8 mouse cellular contexts compared by ENCODE assay signal in the genomic region with DNA sequence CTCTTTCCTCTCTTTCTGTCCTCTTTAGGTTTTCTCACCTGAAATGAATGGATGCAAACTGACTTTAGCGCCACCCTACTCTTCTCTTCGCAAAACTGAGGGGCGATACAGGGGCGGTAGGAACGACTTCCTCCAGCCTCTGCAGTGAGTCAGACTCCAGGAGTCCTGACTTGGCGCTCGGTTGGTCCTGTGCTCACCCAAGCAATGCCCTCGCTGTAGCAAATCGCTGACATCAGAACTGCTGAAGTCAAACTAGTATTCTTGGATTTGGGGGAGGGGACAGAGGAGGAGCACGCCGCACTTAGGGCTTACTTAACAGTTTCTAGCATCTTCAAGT. TPM values are rescaled to one million over a fixed set of nuclear protein-coding genes. Genes with fewer than 3 reads are reported as not detected.
DNase-seq lines count a peak whose midpoint lies in the region; ATAC-seq lines count a peak whose summit lies in the region.

A gene (minus strand): TSS at position 228 of the 337 bp plus-strand sequence.

- WGBS in embryonic facial prominence, embryonic 12.5 days: 10% methylated on average over 11 of the region's 11 CpGs
- 6% methylated on average over 11 of the region's 11 CpGs for WGBS in liver, embryonic 15.5 days (ENCODE audit: insufficient replicate concordance)

- peak within 1 kb of the TSS; percentile 61 for H3K4me3 ChIP-seq in embryonic facial prominence, embryonic 12.5 days
- H3K4me3 ChIP-seq in liver, embryonic 15.5 days (replicated peaks): peak within 1 kb of the TSS; percentile 55

- H3K36me3 ChIP-seq in embryonic facial prominence, embryonic 12.5 days: no peaks in the 10 kb centered on the region
- no peaks in the 10 kb centered on the region for H3K36me3 ChIP-seq in liver, embryonic 15.5 days (replicated peaks)

- H3K9me3 ChIP-seq in embryonic facial prominence, embryonic 12.5 days: no peaks in the 10 kb centered on the region
- no peaks in the 10 kb centered on the region for H3K9me3 ChIP-seq in liver, embryonic 15.5 days (replicated peaks)

- no peak within 1 kb of the TSS for H3K27ac ChIP-seq in embryonic facial prominence, embryonic 12.5 days
- H3K27ac ChIP-seq in liver, embryonic 15.5 days (replicated peaks): no peak within 1 kb of the TSS

- ATAC-seq in embryonic facial prominence, embryonic 12.5 days (ENCODE audit: insufficient number of reproducible peaks, insufficient read depth, low FRiP score, low TSS enrichment): no peak
- ATAC-seq in liver, embryonic 15.5 days (ENCODE audit: insufficient read depth): no peak
- no peak for ATAC-seq in cerebellum, adult (ENCODE audit: insufficient number of reproducible peaks, low FRiP score, low TSS enrichment)

- no peak for DNase-seq in left cerebral cortex, adult 18-20 months (ENCODE audit: low spot score in 2 of 2)
- DNase-seq in left cerebral cortex, adult 9 months (ENCODE audit: low spot score in 2 of 2): no peak
- peak; percentile 31 for DNase-seq in MEL-GATA-1-ER (ENCODE audit: extremely low read depth, low read depth)
- DNase-seq in kidney, adult 18-20 months: peak; percentile 64
- DNase-seq in spleen, postnatal 36 days (ENCODE audit: low spot score in 2 of 2): no peak

- H3K27me3 ChIP-seq in embryonic facial prominence, embryonic 12.5 days: peaks cover 17% of the 10 kb centered on the region; the same call in 1 of the 2 replicates
- H3K27me3 ChIP-seq in liver, embryonic 15.5 days: peaks cover 75% of the 10 kb centered on the region

- peak within 1 kb of the TSS; percentile 74 for H3K4me2 ChIP-seq in embryonic facial prominence, embryonic 12.5 days (replicated peaks)
- H3K4me2 ChIP-seq in liver, embryonic 15.5 days: peak within 1 kb of the TSS; percentile 75

- peaks cover 30% of the 10 kb centered on the region for H3K4me1 ChIP-seq in embryonic facial prominence, embryonic 12.5 days
- peaks cover 21% of the 10 kb centered on the region for H3K4me1 ChIP-seq in liver, embryonic 15.5 days (replicated peaks)

- peak within 1 kb of the TSS; percentile 67 for H3K9ac ChIP-seq in embryonic facial prominence, embryonic 12.5 days
- 0 out of 2 replicates have a peak within 1 kb of the TSS, but pooled peaks have one; percentile 27 for H3K9ac ChIP-seq in liver, embryonic 15.5 days

RNA-seq across cellular contexts. Expression of the gene that starts here (rescaled TPM):
- total RNA-seq in left cerebral cortex, adult 18-20 months (2021): 100 to 1,000 TPM in 1 of 2 experiments, 10 to 100 TPM in 1; 83.4 to 101 TPM
- 13.5 and 16.0 TPM in 2 replicates for polyA plus RNA-seq in embryonic facial prominence, embryonic 12.5 days (2016; fragmentation: Nextera tagmentation; extraction: Ambion mirVana)
- polyA plus RNA-seq in liver, embryonic 15.5 days (2015; fragmentation: Nextera tagmentation; extraction: Ambion mirVana): 1.2 and 1.3 TPM in 2 replicates

Comparison
In these comparisons a context has a peak if more than half of its experiments do, and no peak if none do; other contexts are left out.
1. DNase-seq: peak in MEL-GATA-1-ER (single experiment) and kidney, adult 18-20 months (single experiment); none in left cerebral cortex, adult 18-20 months (0 of 2), left cerebral cortex, adult 9 months (0 of 2) and spleen, postnatal 36 days (0 of 2).